Mouse (Mus musculus) liver, adult 2 months (tissue): ENCODE measurements at regions not wholly inside any gene's neighbourhood (a gene's known extent, or its start where the extent isn't known, plus 50 kb on each side); places are given as distances from the start of the nearest gene placed in this dataset.

Experiments used
- CTCF ChIP-seq: fragments of 200-500 bp; IDR thresholded peaks from 2 replicates; pipeline ENCODE4 v1.5.1; 2011; ENCODE audit warnings: low read depth, low read length, control low read depth
- POLR2A ChIP-seq: fragments of 200-500 bp; IDR thresholded peaks from 2 replicates; pipeline ENCODE4 v1.6.1; 2011; ENCODE audit warnings: low read length, control low read depth; ENCODE audit not compliant: insufficient read depth; ENCODE audit errors: extremely low read depth

DNA sequence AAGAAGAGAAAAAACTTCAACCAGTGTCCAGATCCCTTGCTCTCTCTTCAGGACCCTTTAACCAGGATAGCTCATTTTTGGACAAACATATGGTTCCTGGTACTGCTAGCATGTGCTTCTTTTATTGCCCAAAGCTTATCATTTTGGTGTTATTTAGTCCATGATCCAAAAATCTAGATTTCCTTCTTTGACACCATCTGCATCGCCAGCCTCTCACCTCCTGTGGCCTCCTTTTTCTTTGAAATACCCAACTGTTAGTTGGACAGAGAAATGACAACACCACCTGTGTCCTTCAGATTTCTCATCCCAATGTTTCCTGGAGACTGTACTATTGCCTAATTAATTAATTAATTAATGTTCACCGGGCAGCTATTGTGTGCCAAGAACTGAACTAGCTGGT, 188.0 kb upstream of the Plppr1 start:
- TF ChIP-seq CTCF (no peak), POLR2A (no peak)
